Mouse (Mus musculus) G1E-ER4 (cell line): ENCODE data around the gene Stk16. TPM values are rescaled to one million over a fixed set of nuclear protein-coding genes. Genes with fewer than 3 reads are reported as not detected.

Experiments used
- GATA1 ChIP-seq: IDR thresholded peaks from one replicate; pipeline ENCODE4 v1.8.0; 2012; ENCODE audit warnings: low read length, inconsistent platforms
- polyA plus RNA-seq: library from polyadenylated mRNA; stranded (reverse); fragments of >175 nt; gene quantifications from 2 replicates; pipeline ENCODE4 v1.2.3, GENCODE M21; 2012

The Stk16 gene
- polyA plus RNA-seq, 1 experiment, result 217 TPM

DNA sequence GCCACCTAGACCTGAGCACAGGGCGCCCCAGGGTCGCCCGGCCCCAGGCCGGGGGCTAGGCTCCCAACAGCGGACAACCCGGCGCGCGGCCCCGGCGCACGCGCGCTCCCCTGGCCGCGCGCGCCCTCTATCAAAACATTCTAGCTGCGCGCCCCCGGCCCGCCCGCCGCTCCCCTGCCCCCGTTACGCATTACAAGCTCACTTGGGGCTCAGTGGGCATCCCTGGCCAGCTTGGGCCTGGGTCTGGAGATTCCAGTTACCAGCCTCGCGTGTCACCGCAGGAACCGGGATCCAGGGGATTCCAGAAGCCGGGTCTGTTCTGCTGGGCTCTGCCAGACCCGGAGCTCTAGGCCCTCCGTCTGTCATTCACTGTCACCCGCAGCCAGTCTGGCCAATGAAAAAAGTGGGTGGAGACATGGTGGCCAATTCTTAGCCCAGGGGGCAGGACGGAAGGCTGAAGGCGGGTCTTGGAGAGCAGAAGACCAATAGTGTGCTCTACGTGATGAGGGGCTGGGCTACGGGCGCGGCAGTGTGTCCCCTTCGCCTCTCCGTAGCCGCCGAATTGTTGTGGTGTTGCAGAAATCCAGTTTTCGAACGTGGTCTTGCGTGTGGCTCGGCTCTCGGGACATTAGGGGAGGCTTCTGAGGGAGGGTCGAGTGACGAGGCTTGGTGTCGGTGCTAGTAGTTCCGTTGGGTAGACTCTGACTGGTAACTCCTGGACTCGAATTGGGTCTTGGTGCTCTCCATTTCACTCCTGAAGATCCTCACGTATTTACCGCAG is 18.8 kb upstream of the Stk16 start, which contains the start of the genes Ankzf1 and Atg9a:
TSS of gene Ankzf1 (plus strand) at position 530 of the 781 bp plus-strand sequence.
TSS of gene Atg9a (minus strand) at position 575 of the 781 bp plus-strand sequence.
- no peak for TF ChIP-seq GATA1

DNA sequence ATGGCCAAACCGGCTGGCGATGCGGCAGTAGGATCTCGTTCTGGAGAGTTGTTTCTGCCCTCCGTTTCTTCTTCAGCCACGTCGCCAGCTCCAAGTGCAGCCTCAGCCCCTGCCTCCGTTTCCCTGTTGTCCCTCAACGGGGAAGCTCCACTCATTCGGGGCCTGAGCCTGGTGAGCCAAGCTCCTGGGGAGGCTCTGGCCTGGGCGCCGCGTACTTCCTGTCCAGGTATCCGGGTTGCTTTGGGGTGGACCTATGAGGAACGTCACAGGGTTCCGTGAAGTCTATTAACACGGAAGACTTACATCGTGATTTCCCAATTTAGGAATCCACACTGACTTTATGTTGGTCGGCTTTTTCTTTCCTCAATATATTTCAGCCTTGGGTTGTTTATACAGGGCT is 18.2 kb upstream of the Stk16 start:
- no peak for TF ChIP-seq GATA1

DNA sequence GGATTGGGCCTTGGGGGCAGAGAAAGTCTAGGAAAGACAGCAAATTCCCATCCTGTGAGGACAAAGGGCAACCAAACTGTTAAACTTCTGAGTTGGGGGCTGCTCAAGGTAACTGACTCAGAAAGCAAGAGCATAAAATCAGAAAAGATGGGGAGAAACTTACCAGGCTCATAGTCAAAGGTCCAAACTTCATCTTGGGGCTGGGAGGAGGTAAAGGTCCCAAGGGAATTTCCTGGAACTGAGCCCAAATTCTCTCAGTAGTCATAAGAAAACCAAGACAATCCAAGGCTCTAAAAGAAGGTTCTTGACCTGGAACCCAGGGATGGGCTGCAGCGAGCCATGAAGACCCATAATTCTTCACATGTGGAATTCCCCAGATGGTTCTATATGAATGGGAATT is 9.4 kb upstream of the Stk16 start:
- TF ChIP-seq GATA1, result no peak

DNA sequence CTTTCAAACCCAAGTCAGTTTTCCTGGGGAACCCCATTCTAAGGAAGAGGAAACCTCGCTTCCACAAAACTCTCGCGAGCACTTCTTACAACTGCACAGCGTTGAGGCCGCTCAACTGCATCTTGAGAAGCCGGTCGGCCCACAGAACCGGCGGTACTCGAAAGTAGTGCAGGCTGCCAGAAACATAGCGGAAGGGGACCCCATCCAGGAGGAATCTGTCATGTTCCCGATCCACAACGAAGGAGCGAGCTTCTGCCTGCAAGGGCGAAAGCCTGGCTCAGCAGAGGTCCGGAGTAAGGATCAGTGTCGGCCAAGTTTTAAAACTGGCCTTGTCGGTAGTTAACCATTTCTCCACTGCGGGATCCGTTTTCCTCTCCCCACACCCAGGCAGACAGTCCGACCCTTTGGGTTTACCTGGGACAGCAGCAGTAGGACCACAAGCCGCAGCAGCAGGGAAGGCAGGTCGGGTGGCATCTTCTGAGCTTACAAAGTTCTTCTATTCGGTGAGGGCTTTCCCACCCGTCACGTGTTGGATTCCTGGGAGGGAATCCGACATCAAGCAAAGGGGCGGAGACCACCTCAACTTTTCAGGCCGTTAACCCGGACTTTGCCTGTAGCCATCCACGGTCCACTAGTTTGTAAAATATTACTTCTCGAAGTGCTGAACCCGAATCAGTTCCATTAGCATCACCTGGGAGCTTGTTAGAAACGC is 1.5 kb upstream of the Stk16 start:
- TF ChIP-seq GATA1, result no peak

DNA sequence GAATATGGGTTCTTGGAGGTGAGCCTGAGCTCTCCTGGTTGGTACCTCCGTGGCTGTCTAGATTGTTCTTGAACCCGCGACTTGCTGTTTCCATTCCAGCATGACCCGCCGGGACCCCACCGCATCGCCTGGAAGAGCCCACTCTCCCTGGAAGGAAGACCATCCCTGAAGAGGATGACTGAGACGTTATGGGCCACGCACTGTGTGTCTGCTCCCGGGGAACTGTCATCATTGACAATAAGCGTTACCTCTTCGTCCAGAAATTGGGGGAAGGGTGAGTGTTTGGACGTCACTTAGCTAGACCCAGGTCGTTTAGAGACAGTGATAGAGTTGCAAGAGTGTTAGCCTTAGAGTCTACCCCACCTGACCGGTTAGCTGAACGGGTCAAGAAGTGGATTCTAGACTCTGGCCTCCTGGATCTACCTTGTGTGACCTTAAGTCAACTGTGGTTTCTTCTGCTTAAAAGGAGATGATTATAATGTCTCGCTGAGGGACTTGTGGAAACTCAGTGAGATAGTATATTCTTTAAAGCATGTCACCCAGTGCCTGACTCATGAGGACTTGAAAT is 587 bp downstream of the Stk16 start:
- TF ChIP-seq GATA1, result no peak

DNA sequence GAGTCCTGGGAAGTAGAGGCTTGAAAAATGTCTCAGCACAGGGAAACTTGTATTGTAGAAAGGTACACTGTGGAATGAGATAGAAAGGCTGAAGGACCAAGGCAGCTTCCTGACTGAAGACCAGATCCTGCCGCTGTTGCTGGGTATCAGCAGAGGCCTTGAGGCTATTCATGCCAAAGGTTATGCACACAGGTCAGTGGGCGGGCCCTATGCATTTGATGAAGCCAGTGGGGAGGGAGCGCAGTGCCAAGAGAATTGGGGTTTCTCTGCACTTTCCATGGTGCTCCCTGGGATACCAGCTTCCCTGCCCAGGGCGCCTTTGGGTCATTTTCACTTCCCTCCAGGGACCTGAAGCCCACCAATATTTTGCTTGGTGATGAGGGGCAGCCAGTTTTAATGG is 1.9 kb downstream of the Stk16 start:
- TF ChIP-seq GATA1, result no peak

DNA sequence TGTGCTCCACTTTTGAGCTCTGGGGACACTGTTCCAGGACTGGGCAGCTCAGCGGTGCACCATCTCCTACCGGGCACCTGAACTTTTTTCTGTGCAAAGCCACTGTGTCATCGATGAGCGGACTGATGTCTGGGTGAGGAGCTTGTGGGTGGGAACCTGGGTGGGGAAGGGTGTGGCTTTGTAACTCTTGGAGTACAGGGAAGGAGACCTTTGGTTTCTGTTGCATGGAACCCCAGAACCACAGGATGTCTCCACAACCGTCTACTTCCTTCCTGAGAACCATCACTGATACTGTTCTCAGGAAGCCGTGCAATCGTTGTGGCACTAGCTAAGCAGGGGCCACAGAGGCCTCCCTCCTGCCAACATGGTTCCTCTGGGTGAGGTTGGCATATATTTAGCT is 2.5 kb downstream of the Stk16 start:
- no peak for TF ChIP-seq GATA1

DNA sequence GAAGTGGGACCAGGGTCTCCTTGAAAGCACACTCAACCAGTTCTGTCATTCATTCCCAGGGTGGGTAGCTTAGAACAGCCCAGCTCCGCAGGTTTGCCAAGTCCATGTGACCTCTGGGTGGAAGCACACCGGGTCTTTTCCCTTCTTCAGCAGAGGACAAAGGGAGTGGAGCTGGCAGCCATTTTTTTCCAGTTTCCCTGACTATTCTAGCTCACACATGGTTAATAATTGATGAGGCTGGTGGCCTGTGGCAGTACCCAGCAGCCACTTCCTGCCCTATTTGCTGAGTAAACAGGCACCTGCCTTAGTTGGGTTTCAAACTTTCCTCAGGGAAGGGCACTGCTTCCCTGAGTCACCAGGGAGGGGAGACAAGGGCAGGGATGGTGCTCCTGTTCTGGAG is 3.8 kb downstream of the Stk16 start:
- TF ChIP-seq GATA1, result no peak

DNA sequence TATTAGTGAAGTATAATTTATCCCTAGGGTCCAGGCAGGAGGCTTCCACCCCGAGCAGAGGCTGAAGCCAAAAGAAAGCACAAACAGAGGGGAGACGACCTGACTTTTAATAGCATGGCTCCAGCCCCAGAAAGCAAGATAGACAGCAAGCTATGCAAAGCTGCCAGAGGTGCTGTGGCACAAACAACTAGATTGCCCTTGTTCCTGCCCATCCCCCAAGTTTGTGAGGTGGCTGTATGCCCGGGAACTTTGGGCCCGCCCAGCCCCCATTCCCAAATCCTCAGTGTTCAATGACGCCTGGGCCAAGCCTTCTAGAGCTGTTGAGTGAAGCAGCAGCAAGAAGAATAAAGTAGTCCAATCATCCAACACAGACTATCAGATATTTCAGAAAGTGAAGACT is 4.2 kb downstream of the Stk16 start:
- TF ChIP-seq GATA1, result no peak

DNA sequence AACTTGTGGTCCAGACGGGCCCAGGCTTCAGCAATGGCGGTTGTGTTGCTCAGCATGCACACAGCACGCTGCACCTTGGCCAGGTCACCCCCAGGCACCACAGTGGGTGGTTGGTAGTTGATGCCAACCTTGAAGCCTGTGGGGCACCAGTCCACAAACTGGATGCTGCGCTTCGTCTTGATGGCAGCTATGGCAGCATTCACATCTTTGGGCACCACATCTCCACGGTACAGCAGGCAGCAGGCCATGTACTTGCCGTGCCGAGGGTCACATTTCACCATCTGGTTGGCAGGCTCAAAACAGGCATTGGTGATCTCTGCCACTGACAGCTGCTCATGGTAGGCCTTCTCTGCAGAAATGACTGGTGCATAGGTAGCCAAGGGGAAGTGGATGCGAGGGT is 5.1 kb downstream of the Stk16 start:
- no peak for TF ChIP-seq GATA1

DNA sequence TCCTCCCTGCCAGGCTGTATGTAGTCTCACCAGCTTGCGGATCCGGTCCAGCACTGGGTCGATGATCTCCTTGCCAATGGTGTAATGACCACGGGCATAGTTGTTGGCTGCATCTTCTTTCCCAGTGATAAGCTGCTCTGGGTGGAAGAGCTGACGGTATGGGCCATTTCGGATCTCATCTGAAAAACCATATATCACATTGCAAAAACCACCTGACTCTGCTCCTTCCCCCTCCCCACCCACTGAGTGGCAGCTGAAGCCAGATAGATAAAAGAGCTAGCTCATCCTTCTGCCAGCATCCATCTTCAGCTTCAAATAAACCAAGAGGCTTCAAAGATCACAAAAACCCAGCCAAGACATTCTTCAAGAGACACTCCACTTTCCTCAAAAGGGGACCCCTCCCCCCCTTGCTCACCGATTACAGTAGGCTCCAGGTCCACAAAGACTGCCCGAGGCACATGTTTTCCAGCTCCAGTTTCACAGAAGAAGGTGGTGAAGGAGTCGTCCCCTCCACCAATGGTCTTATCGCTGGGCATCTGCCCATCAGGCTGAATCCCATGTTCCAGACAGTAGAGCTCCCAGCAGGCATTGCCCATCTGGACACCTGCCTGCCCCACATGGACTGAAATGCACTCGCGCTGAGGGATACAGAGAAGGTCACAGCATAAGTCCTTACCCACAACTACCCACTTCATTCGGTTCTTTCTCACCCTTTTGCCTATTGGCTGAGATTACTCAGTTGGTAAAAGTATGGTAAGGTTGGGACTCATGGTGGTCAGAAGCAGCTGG is 6.4 kb downstream of the Stk16 start:
- peak; percentile 37 for TF ChIP-seq GATA1

DNA sequence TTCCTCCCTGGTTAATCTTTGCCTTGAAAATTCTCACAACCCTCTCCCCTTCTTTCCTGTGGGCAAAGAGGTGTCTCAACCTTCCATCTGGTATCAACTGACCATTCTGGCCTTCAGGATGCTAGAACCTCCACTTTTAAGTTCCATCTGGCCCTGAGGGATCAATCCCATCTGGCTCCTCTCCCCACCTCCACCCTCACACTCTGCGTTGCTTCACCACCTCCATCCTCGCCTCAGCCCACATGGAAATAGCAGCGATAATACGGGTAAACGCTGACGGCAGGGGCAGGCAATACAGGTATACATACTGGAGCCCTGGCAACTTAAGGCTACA is 7.2 kb downstream of the Stk16 start:
- no peak for TF ChIP-seq GATA1

DNA sequence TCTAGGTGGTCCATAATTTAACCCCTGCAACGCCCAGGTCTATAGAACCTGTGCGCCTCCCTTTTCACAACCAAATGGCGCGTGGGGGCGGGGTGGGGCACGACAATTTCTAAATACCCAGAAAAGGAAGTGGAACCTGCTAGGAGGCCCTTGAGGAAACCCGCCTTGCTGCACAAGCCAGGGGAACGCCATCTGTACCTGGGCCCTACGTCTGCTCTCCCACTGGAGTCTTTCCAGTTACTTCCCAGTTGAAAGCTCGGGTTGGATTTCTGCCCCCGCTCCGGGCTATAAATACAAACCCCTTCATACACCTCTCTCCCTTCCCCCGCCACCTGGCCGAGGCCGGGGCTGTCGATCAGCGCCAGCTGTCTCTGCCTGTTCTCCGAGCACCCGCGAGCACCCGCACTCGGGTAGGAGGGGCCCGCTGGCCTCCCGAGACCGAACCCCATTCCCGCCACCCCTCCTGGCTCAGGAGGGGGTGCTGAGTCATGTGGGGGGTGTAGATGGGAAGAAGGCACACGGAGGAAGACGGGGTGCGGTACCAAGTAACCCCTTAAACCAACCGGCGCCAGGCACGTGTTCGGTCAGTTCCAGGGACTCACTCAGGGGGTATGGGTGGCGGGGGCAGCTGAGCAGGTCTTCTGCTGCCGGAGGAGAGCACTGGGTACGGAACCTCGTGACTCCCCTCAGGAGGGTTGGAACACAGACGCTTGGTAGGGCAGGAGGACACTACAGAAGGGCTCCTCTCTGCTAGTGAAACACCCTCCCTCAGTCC is 7.8 kb downstream of the Stk16 start:
- TF ChIP-seq GATA1, result no peak

DNA sequence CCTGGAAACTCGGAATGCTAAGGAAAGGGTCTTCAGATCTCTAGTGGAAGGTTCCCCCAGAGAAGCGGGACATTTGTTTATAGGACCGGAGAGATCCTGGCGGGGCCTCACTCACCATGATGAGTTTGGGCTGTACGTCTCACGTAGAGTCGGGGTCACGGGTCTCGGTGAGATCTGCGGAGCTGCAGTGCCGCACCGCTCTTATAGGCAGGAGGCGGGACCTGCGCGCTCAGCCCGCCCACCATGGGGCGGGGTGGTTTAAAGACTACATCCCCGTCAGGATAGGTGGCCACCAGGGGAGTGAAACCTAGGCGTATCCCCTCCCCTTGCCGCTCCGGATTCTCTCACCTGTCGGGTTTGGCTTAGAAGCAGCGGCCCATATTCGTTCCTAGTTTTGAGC is 8.4 kb downstream of the Stk16 start:
- no peak for TF ChIP-seq GATA1

DNA sequence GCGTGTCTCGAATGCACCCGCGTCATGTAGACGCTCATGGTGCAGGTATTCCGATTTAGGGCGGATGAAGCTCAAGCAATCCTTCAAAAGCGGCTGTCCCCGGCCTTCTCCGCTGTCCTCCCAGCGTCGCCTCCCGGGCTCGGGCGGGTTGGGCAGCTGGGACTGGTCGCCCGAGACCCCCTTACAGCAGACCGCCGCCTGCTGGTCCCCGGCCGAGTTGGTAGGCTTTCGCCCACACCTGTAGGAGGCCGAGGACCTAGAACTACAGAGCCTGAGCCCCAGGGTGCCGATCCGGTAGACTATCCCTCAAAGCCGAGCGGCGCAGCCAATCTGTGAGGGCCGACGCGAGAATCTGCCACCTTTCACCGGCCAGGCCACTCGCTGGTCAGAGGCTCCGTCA is 8.9 kb downstream of the Stk16 start, which contains the start of gene Tuba4a:
TSS of gene Tuba4a (minus strand) at position 335 of the 400 bp plus-strand sequence.
- TF ChIP-seq GATA1, result no peak
